Mouse (Mus musculus) Patski (cell line): ENCODE measurements around the gene Cerk. TPM values are rescaled to one million over a fixed set of nuclear protein-coding genes. Genes with fewer than 3 reads are reported as not detected.

Source experiments
- ATAC-seq: fragments of 100-300 bp; one replicate; pipeline ENCODE4 v1.8.0; 2021
- CTCF ChIA-PET: fragments of 350-600 bp; sonication (Branson Sonifier 250); formaldehyde crosslinking; loops from one replicate; lab custom pipeline; 2022; ENCODE audit warnings: inconsistent platforms; lab: Charles Lee
- POLR2A ChIA-PET: fragments of 350-600 bp; sonication (Branson Sonifier 250); formaldehyde crosslinking; loops from one replicate; lab custom pipeline; 2022; ENCODE audit warnings: antibody characterized with exemption, inconsistent platforms; lab: Charles Lee
- DNase-seq: peaks from one replicate; pipeline ENCODE4 v3.0.0-alpha.2; 2011; ENCODE audit warnings: low read depth, low spot score
- H3K27me3 ChIP-seq: fragments of 371-371 bp; one replicate; pipeline ENCODE4 v1.5.1; 2021
- CTCF ChIP-seq: fragments of 100-300 bp; IDR thresholded peaks from one replicate; pipeline ENCODE4 v1.5.1; 2021
- in situ Hi-C: fragments of 300-500 bp; cut with MboI; formaldehyde crosslinking; loops from 3 replicates; pipeline ENCODE4 v1.11.1; 2018; ENCODE audit warnings: low pct_unique_long_range_greater_than_20kb, mixed read lengths
- polyA plus RNA-seq: library from polyadenylated mRNA; unstranded; gene quantifications from one replicate; pipeline ENCODE4 v1.2.3, GENCODE M21; 2021

The Cerk gene
- polyA plus RNA-seq, 1 experiment from 2014 or later = 46.2 TPM

DNA sequence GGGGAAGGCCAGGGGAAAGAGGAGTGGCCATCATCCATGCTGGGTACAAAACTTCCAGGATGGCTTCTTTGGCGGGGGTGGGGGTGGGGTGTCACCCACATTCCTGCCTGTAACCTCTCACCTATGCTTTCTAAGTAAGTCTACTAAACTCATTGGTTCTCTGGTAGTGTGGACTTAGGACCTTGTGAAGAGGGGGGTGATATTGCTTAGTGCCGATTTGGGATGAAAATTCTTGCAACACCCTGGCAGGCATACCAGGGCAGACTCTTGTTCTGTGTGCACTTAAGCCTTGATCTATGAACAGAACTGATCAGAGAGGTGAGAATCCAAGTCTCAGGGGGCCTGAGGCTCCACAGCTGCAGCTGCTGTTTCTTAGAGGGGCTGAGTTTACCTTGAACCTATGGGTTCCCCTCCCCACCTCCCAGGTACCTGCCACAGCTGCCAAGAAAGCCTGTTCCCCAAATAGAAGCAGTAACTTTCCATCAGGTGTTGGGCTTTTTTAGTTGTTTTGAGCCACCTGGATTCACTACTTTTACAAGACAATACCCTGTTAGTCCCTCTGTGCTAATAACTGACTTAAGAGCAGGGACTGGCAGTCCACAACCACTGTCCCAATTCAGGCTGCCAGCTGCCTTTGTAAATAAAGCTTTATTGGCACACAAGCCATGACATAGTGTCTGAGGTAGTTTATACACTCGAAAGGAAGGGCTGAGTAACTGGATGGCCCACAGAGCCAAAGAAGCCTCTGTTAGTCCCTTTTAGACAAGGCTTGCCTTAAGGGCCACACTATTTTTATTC lies 10.5 kb downstream of the Cerk start:
- ChIA-PET POLR2A (no interaction called here), CTCF (no interaction called here)
- H3K27me3 ChIP-seq = no peaks in the 10 kb centered on the region
- DNase-seq = no peak
- TF ChIP-seq CTCF = no peak
- ATAC-seq = no peak
- in situ Hi-C loops = no loop called here

DNA sequence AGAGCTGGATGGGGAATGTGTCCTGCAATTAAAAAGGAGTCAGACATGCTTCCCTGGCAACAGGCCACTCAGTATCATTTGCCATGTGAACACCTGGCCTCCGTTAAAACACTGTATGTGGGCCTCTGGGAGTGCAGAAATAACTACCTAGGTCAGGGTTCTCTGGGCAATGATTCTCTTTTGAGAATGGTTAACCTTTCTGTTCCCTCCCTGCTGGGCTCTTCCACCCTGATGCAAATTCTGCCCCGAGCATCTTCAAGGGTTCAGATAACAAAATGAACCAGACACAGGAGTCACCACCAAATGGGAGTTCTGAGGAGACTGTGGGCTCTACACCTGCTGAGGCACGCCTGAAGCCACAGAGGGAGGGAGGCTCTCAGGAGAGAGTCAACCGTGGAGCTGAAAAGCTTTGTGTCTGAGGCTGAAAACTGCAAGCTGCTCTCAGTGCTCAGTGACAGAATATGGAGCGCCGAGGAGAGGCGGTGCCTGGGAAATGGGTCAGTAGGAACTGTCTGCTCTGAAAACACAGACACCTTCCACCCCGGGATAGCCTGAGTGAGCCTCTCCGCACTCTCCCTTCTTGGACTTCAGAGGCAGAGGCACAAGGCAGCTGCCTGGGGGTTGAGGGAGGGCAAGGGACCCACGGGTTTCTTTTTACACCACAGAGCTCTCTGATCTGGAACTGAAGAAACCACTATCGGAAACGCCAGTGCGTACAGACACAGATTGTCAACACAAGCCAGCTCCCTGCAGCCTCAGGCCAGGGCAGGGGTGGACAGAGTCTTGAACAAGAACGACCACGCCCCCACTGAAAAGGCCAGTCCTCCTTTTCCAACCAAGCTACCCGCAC lies 12.6 kb downstream of the Cerk start:
- ATAC-seq (peak; percentile 76), DNase-seq (no peak)
- TF ChIP-seq CTCF = no peak
- H3K27me3 ChIP-seq = no peaks in the 10 kb centered on the region
- ChIA-PET CTCF (interaction anchor here (0.8 to 2.4 kb wide), 4 partner anchors 11 to 49 kb away, joined by 3 to 8 read pairs (median 4); no protein-coding TSS in a partner anchor), POLR2A (interaction anchor here (0.6 to 1.4 kb wide), 4 partner anchors 10 to 49 kb away, joined by 3 read pairs; no protein-coding TSS in a partner anchor)
- in situ Hi-C loops = no loop called here

DNA sequence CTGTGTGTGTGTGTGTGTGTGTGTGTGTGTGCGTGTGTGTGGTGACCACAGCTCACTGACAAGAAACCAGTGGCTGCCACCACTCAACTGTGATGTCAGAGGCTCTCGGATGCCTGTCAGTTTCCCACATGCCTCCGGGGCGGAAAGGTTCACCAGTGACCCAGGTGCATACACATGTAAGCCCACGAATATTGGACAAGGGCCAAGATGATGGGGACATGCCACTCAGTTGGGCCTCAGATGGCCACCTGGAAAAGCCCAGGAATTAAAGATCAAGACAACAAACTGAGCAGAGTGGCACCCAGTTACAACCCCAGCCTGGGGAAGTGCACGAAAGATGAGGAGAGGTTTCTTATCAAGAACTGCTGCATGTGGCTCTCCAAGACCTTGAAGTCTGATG lies 13.4 kb downstream of the Cerk start:
- ChIA-PET POLR2A (no interaction called here), CTCF (interaction anchor here (2.4 kb wide), 1 partner anchor 31 kb away, joined by 8 read pairs; no protein-coding TSS in a partner anchor)
- TF ChIP-seq CTCF = no peak
- in situ Hi-C loops = no loop called here
- no peak for DNase-seq
- no peaks in the 10 kb centered on the region for H3K27me3 ChIP-seq
- ATAC-seq = no peak

DNA sequence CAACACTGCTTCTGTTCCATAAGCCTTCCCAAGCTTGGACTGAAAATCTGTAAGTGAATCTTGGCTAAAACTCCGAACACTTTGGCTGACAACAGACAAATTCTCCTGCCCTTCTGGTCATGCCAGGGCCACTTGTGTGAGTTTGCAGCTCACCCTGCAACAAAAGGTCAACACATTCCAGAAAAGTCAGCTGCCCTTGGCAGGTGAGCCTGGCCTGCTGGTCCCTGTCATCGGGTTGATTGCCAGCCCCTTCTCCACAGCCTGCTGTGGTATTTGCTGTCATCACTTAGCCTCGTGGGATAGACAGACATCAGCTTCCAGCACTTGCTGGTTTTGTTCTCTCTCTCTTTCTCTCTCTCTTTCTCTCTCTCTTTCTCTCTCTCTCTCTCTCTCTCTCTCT lies 13.8 kb downstream of the Cerk start:
- POLR2A ChIA-PET = no interaction called here
- no peak for TF ChIP-seq CTCF
- CTCF ChIA-PET = interaction anchor here (2.4 kb wide), 1 partner anchor 31 kb away, joined by 8 read pairs; no protein-coding TSS in a partner anchor
- H3K27me3 ChIP-seq = no peaks in the 10 kb centered on the region
- DNase-seq (no peak), ATAC-seq (no peak)
- in situ Hi-C loops = no loop called here

DNA sequence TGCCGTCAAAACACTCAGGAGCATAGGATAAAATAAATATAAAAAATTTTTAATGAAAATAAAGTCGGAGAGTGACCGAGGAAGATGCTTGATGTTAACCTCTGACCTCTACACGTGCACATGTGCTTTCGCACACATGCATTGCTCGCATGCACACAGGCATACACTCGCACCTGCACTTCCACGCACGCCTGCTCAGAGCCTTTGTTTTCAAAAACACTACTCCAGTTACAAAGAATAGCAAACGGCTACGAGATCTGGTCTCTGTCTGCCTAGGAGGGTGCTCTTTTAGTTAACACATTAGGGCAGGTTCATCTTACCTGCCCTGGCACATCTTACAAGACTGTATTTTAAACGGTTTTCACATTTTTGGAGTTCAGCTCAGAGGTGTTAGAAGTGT lies 14.6 kb downstream of the Cerk start:
- ChIA-PET POLR2A (interaction anchor here (1.4 kb wide), 1 partner anchor 8 kb away, joined by 3 read pairs; no protein-coding TSS in a partner anchor), CTCF (interaction anchor here (2.4 kb wide), 1 partner anchor 30 kb away, joined by 8 read pairs; no protein-coding TSS in a partner anchor)
- no peak for TF ChIP-seq CTCF
- no peaks in the 10 kb centered on the region for H3K27me3 ChIP-seq
- in situ Hi-C loops = no loop called here
- ATAC-seq (no peak), DNase-seq (no peak)

DNA sequence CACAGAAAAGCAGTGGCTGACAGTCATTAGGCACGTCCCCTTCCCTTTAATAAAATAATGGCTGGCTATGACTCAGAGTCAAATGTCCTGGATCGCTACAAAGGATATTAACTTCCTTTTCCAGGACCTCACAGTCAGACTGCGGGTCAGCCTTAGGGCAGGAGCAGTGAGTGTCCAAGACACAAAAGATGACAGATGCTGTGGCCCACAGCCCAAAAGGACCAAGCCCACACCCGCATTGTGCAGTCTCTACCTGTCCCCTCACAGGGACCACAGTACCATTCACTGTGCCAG lies 16.2 kb downstream of the Cerk start:
- DNase-seq = no peak
- TF ChIP-seq CTCF = no peak
- no peaks in the 10 kb centered on the region for H3K27me3 ChIP-seq
- ChIA-PET POLR2A (interaction anchor here (0.6 kb wide), 1 partner anchor 80 kb away, joined by 3 read pairs; no protein-coding TSS in a partner anchor), CTCF (no interaction called here)
- ATAC-seq = peak; percentile 11
- in situ Hi-C loops = loop anchor here (5.0 kb wide), 1 partner anchor 43 kb away; the partner anchor contains the start of gene Tbc1d22a

DNA sequence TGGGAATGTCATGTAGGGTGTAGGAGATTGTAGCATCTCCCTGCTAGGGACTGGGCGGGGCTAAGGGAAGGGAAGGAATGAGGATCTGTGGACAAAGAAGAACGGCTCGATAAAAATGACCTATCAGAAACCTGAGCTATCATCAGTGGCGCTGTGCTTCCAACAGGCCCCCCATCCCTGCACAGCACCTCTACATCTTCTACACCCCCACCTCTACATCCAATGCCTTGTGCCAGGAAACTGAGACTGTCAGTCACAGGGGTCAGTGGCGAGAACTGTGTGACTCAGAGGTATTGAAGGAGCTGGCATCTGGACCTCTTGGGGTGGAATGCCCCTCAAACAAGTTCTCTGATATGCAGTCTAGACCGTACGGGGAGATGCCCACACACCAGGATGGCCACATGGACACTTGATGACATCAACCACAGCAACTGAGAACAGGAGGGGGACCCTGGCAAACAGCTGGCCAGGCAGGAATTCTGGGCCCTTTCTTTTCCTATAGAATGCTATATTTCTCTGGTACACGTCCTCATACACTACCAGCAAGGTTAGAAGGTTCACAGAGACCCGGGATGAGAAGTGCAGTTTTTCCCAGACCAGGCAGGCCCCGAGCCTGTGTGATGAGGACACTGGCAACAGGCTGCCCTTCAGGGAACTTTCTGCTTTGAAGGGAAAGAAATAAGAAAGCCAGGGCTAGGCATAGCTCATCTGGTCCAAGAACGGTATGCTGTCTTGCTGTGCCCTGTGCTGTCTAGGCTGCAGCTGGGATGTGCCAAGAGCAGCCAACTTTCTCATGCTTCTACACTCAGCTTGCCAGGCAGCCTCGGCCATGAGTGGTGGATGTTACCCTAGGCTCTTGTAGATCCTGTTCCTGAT lies 16.8 kb downstream of the Cerk start:
- no peaks in the 10 kb centered on the region for H3K27me3 ChIP-seq
- ChIA-PET POLR2A (interaction anchor here (1.0 kb wide), 1 partner anchor 46 kb away, joined by 3 read pairs; no protein-coding TSS in a partner anchor), CTCF (no interaction called here)
- TF ChIP-seq CTCF = no peak
- no peak for ATAC-seq
- DNase-seq = no peak
- in situ Hi-C loops = loop anchor here (5.0 kb wide), 1 partner anchor 43 kb away; the partner anchor contains the start of gene Tbc1d22a

DNA sequence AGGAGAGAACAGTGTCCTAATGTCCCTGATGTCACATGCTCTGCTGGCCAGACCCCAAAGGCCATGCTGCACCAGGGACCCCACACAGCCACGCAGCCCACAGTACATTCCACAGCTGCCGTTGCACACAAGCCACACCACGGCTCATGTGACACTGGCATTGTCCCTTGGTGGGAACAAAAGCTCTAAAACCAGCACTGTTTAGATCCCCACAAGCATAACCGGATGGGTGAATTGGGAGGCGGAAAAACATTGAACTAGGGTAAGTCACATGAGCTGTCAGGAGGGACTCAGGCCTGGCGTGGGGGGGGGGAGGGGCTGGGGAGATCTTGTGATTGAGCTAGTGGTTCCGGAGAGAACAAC lies 17.5 kb downstream of the Cerk start:
- in situ Hi-C loops = loop anchor here (5.0 kb wide), 1 partner anchor 44 kb away; the partner anchor contains the start of gene Tbc1d22a
- ATAC-seq (no peak), DNase-seq (no peak)
- no peaks in the 10 kb centered on the region for H3K27me3 ChIP-seq
- ChIA-PET CTCF (no interaction called here), POLR2A (interaction anchor here (1.0 kb wide), 1 partner anchor 46 kb away, joined by 3 read pairs; no protein-coding TSS in a partner anchor)
- no peak for TF ChIP-seq CTCF

DNA sequence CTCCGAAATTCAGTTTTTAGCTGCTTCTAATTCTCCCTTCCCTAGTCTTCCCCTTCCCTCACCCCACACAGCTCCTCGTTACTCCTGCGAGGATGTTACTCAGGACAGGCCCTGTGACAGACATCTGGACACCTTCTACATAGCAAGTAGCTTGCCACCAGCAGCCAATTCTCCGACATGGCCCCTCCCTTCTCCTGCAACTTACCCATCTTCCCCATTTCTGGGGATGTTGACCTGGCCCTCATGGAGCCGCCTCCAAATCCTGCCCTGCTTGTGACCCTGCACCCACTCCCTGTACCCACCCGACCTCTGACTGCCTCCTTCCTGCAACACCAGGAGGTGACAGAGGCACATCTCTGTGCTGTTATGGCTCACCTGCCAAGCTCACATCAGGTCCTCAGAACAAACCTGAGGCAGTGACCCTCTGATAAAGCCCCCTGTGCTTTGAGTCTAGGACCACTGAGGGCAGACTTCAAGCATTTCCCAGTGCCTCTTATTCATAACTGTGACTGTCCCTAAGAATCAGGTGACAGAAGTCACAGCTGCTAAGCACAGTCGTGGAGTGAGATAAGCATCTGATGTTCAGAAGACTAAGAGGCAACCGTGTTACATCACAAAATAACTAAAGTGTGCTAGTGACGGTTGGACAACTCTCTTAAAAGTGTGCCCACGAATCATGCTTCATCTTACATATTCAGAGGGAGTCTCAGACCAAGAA lies 18.0 kb downstream of the Cerk start:
- in situ Hi-C loops = loop anchor here (5.0 kb wide), 1 partner anchor 44 kb away; the partner anchor contains the start of gene Tbc1d22a
- POLR2A ChIA-PET = interaction anchor here (1.0 kb wide), 1 partner anchor 47 kb away, joined by 3 read pairs; no protein-coding TSS in a partner anchor

More for the DNA sequence above, 18.0 kb downstream of the Cerk start:
- ATAC-seq = no peak
- CTCF ChIA-PET = interaction anchor here (1.5 kb wide), 1 partner anchor 28 kb away, joined by 3 read pairs; no protein-coding TSS in a partner anchor
- DNase-seq = no peak
- H3K27me3 ChIP-seq = no peaks in the 10 kb centered on the region
- TF ChIP-seq CTCF = no peak
